Mouse (Mus musculus) splenic B cell, adult 2 months (primary cell): ENCODE results near the gene Rnf144a.
A peak's percentile ranks its signal among the peaks of the same experiment; 100 is the strongest.
"Not testable (repeated sequence)": the region's sequence is repeated elsewhere in the genome, so short reads cannot be mapped to it uniquely, and the experiment has no call there.

Experiments used
- DNase-seq: peaks from one replicate; pipeline ENCODE4 v3.0.0-alpha.2; 2011; ENCODE audit warnings: low read depth, low spot score
- H3K27me3 ChIP-seq: 2 replicates; pipeline ENCODE4 v1.6.1; 2012; ENCODE audit warnings: mild to moderate bottlenecking, low read length, moderate library complexity, mixed read lengths; ENCODE audit not compliant: control insufficient read depth, poor library complexity, insufficient read depth, severe bottlenecking
- H3K36me3 ChIP-seq: 2 replicates; pipeline ENCODE4 v1.6.1; 2012; ENCODE audit warnings: mild to moderate bottlenecking, low read length, moderate library complexity, mixed read lengths; ENCODE audit not compliant: control insufficient read depth, poor library complexity, insufficient read depth, severe bottlenecking

Rnf144a gene

DNA sequence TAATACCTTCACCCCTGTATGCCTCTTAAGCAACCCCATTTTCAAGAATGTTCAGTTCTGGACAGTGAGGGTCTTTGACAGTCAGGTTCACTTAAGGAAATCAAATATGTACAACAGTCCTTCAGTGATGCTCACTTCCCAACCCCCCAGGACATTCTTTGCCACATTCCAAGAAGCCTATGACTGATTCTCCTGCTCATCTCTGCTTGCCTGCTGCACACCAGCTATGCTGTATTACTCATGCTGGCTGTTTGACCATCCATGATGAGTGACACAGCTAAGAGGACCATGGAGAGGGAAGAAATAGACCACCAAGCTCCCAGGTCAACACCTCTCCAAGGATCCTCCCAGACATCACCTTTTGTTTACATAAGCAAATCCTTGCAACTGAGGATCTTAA lies 75.2 kb downstream of the Rnf144a start:
- Histone ChIP-seq H3K36me3 (peaks cover 3% of the 10 kb centered on the region), H3K27me3 (no peaks in the 10 kb centered on the region)
- DNase-seq: no peak

DNA sequence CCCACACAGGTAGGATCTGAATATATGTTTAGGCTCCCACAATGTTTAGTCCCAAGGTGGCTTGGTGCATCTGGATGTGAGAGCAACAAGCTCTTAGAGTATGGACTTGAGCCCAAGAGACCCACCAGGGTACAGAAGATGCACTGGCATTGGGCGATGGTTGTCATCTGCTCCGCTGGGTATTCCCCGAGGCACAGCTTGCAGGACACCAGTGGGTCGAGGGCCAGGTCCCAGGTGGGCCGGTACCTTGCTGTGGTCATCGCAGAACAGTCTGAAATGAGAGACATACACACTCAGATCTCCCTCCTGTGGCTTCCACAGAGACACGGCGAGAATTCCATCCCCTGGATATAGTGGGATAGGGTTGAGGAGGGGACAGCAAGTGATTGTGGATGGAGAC lies 75.9 kb downstream of the Rnf144a start:
- DNase-seq: no peak
- Histone ChIP-seq H3K36me3 (peaks cover 3% of the 10 kb centered on the region), H3K27me3 (no peaks in the 10 kb centered on the region)

DNA sequence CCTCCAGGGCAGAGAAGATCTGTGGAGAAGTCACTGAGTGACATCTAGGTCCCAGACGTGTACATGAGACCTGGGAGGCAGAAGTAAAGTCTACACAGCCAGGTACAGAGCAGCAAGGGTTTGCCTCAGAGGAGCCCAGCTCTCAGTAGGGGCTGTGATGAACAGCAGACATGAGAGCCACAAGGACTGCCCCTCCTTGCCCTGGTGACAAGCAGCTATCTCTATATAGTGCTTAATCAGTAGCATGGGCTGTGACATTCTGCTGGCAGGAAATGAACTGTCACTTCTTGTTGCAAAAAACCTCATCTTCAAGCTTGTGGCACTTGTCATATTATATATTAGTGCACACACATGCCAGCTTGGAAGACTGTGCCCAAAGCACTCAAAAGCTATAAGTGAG lies 81.4 kb downstream of the Rnf144a start:
- H3K36me3 ChIP-seq: peaks cover 4% of the 10 kb centered on the region
- DNase-seq: no peak
- no peaks in the 10 kb centered on the region for H3K27me3 ChIP-seq

DNA sequence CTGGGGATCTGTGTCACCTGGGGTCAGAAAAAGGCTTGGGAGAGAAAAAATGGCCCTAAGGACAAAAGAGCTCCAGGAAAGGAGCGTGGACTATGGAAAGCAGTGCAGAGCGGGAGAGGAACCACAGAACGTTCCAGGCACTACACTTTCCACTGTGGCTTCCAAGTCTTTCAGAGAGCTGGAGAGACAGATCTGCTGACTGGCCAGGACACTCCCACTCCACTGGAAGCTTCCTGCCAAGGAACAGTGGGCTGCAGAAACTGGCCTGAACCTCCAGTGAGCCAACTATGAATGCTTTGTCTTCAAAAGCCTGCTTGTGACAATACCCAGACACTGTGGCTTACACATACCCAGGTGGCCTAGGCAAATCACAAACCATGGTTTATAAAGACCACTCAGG lies 84.0 kb downstream of the Rnf144a start:
- Histone ChIP-seq H3K27me3 (no peaks in the 10 kb centered on the region), H3K36me3 (peaks cover 1% of the 10 kb centered on the region; the same call in 1 of the 2 replicates)
- no peak for DNase-seq

DNA sequence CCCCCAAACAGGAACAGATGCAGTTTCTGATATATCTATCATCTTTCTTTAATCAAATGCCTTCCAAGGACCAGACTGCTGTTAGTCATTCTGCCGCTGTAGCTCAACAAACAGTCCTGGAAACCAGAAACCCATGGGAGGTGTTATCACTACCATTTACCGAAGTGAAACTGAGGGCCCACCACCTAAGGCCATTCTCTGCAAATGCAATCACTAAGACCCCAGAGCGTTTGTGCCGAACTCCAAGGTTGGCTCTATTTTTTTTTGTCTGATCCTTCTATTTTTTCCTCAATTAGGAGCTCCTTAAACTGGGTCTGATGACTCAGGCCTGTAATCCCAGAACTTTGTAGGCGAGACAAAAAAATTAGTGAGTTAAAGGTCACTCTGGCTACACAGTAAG lies 85.3 kb downstream of the Rnf144a start:
- DNase-seq: no peak
- no peaks in the 10 kb centered on the region for H3K27me3 ChIP-seq
- peaks cover 1% of the 10 kb centered on the region; the same call in 1 of the 2 replicates for H3K36me3 ChIP-seq

DNA sequence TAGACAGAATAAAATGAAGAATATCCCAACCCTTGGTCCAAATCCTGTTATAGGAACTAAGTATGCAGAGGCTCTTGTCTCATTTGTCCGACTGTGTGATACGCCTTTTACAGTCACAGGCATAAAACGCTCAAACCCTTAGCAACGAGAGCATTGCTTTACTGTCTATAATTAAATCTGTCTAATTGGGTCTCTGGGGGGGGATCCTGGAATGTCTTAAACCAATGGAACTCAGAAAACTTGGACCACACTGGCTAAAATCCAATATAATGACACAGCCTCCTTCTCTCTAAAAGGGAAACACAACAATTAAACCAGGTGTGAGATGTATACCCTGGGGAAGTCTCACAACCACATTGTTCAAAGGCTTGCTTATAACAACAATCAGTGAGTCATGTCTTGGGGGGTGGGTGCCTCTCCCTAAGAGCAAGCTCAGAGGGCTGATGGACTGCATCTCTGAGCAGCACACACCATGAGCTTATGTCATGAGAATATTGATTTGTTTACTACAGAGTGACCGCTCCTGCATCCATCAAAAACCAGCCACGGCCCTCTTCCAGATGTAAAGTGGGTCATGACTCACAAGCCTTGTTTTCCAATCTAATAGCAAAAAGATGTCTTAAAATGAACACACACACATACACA lies 85.9 kb downstream of the Rnf144a start:
- no peak for DNase-seq
- H3K36me3 ChIP-seq: peaks cover 1% of the 10 kb centered on the region; the same call in 1 of the 2 replicates
- no peaks in the 10 kb centered on the region for H3K27me3 ChIP-seq

DNA sequence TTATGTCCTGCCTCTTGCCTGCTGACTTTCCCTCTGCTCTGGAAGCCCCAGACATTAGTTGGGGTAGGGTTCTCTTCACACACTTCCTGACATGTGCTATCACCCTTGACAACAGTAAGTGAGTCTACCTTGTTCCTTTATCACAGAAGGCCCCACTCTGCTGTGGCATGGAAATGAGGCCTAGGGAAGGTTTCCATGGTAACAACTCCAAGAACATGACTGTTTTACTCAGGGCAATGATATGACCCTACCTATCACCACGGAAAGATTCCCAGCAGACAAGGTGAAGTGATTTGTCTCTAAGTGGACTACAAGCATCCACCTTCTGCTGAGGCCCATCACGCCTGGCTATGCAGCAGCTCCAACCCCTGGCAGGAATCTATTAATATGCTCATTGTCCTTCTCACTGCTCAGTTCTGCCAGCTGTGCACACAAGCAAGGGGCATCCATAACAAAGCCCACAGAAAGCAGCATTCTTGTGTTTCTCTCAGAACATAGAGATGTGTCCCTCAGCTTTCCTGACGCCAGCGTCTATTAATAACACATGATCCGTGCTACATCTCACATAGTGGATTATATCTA lies 91.2 kb downstream of the Rnf144a start:
- no peak for DNase-seq
- Histone ChIP-seq H3K27me3 (no peaks in the 10 kb centered on the region), H3K36me3 (peaks cover 2% of the 10 kb centered on the region; the same call in 1 of the 2 replicates)

DNA sequence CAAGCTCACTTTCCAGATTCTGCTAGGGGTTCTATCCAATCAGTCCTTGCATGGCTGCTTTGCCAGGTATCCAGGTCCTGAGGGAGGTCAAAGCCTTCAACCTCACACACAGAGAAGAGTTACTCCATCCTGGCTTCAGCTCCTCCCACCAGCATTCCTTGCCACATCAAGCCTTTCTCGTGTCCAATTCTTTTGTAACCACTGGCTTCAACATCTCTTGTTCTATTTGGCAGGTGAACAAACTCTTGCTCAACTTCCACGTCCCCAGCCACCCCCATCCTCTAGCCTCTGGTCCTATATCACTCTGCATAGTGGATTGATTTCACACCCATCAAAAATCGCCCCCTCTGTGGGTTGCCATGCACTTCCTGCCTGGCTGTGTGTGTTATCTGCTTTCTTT lies 98.8 kb downstream of the Rnf144a start:
- no peaks in the 10 kb centered on the region for H3K27me3 ChIP-seq
- DNase-seq: no peak
- H3K36me3 ChIP-seq: peaks cover 2% of the 10 kb centered on the region

DNA sequence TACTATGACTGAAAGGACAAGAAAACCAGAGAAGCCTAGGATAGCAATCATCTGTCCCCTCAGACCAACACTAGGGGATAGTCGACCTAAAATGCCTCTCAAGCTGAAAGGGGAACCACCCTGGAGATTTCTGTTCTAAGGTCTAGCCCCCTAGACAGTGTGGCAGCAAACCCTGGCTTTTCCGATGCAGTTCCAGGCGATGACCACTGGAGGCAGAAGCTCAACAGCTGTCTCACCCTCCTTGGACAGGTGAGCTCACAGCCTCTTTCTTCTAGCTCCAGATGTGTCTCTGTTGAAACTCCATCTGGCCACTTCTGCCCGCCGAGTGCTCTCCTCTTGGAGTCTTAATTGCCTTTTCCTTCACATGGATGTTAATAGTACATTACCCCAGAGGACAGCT lies 100.1 kb downstream of the Rnf144a start:
- peak; percentile 73 for DNase-seq
- Histone ChIP-seq H3K36me3 (peaks cover 2% of the 10 kb centered on the region), H3K27me3 (no peaks in the 10 kb centered on the region)

DNA sequence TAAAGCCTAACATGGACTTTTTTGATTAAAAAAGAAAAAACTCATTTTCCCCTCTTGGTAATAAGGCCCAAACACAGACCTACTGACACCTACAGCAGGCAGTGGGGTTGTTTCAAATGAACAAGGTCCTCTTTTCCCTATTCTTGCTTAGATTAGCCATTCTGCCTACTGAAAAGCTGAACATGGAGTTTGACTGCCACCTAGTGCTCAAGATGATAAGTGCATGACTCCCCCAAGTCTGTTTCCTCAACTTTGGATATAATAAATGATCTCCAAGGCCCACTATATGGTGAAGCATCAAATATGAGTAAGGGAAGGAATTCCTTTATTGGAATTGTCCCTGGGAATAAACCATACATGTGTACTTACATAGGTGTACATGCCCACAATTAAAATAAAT lies 103.5 kb downstream of the Rnf144a start:
- H3K36me3 ChIP-seq: no peaks in the 10 kb centered on the region; the same call in none of the 2 replicates
- no peaks in the 10 kb centered on the region for H3K27me3 ChIP-seq
- peak; percentile 74 for DNase-seq

DNA sequence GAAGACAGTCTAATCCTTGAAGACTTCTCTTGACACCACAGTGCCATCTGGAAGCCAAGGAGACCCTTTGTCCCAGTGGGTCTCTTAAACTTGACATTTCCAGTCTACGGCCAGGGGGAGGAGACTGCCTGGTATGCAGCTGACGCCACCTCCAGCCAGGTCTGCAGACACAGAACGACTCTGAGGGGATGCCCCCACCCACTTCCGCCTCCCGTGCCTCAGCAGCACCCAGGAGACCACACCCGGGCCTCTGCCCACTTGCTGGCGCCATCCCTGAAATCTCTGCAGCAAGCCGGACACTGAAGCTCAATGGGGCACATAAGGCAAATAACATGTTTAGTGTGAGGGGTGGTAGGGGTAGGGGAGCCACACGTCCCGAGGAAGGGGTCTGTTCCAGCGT lies 104.8 kb downstream of the Rnf144a start:
- Histone ChIP-seq H3K36me3 (no peaks in the 10 kb centered on the region; the same call in 1 of the 2 replicates), H3K27me3 (no peaks in the 10 kb centered on the region)
- no peak for DNase-seq

DNA sequence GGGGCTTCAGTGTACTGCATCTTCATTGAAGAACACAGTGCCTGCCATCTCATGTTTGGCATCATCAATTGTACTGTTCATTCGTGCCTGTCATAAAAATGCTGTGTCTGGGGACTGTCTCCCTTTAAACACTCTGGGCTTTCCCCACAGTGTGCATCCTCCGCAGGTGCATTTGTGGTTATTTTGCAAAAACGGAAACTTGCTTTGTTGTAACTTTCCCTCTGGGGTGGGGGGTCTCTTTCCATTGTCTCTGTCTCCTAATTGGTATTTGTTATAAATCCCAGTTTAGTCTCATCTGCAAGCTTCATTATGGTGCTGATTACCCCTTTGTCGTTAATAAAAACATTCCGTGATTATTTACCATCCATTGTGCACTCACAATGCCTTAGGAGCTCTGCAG lies 112.2 kb downstream of the Rnf144a start:
- H3K36me3 ChIP-seq: no peaks in the 10 kb centered on the region
- DNase-seq: no peak
- H3K27me3 ChIP-seq: no peaks in the 10 kb centered on the region

DNA sequence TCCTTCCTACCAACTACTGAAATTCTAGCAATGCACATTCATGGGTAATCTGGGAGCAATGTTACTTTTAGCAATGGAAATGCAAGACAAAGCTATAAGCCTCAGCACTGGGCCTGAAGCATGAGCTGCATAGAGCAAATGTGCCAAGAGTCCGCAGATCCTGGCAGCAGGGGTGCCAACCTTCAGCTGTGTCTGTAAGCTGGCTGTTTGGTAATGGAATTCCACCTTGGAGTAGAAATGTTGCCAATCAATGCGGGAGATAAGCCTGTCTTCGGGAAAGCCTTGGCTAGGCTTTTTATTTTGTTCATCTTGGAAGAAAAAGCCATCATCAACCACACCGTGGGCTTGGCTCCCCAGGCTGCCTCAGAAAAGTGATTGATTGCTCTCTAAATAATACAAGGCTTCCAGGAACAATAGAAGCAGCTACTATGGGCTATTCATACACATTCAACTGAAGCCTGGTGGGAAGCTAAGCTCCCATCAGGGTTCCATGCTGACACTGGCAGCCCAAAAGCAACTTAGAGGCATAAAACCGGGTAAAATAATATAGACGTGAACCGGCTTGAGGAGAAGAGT lies 115.5 kb downstream of the Rnf144a start:
- DNase-seq: no peak
- H3K27me3 ChIP-seq: no peaks in the 10 kb centered on the region
- H3K36me3 ChIP-seq: no peaks in the 10 kb centered on the region

DNA sequence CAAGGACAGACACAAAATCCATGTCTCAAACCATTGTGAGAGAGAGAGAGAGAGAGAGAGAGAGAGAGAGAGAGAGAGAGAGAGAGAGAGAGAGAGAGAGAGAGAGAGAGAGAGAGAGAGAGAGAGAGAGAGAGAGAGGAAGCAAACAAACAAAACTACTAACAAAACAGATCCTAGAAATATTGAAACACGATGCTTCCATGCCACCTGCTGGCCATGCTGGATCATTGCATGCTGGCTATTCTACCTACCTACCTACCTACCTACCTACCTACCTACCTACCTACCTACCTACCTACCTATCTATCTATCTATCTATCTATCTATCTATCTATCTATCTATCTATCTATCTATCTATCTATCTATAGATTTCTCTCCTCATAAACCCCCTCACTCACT lies 119.1 kb downstream of the Rnf144a start:
- peak; percentile 63 for DNase-seq
- H3K27me3 ChIP-seq, H3K36me3 ChIP-seq: not testable (repeated sequence)

DNA sequence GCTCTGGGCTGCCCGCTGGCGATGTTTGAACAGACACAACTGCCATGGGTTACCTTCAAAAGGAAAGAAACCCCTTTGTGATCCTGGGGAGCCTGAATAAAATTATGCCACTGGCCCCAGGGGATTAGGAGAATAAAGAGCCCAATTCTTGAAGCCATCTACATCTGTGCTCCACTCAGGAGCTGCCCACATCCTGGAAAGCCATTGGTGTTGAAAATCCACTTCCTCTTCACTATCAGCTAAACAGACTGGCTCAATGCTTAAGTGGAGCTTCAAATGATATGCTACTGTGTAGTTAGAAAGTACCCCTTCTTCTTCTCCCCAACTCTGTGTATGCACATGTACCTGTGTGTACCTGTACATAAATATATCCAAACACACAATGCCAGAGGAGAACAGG lies 125.9 kb downstream of the Rnf144a start:
- no peaks in the 10 kb centered on the region for H3K27me3 ChIP-seq
- no peak for DNase-seq
- H3K36me3 ChIP-seq: no peaks in the 10 kb centered on the region
